Mouse (Mus musculus) olfactory bulb, adult 2 months (tissue): ENCODE results near the gene Klhdc8b.

Experiments
- CTCF ChIP-seq: fragments of 200-500 bp; IDR thresholded peaks from 2 replicates; pipeline ENCODE4 v1.5.1; 2012; ENCODE audit warnings: low read depth, mild to moderate bottlenecking, low read length, moderate library complexity; ENCODE audit not compliant: insufficient read depth
- POLR2A ChIP-seq: fragments of 200-500 bp; IDR thresholded peaks from 2 replicates; pipeline ENCODE4 v1.6.1; 2012; ENCODE audit warnings: mild to moderate bottlenecking, low read depth, low read length, moderate library complexity; ENCODE audit not compliant: insufficient read depth

DNA sequence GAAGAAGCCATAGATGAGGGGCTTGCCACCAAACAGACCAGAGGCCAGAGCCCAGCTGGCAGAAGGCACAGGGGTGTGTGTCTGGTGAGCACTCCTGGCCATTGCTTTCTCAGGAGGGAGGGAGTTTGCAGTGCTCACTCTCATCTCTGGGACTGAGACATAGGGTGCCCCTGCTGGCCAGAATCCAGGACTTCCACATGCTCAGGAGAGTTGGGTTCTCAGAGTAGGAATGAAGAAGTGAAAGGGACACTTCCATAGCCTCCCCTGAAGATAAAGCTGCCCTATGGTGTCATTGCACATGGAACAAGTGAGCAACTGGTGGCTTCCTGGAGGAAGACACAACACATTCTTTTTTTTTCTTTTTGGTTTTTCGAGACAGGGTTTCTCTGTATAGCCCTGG, 13.1 kb upstream of the Klhdc8b start:
- no peak for TF ChIP-seq CTCF
- TF ChIP-seq POLR2A, result no peak
